ENCODE assay signal across 9 mouse cellular contexts in genomic region chr6:106800227-106800557, GRCm38 (mm10). TPM values are rescaled to one million over a fixed set of nuclear protein-coding genes. Genes with fewer than 3 reads are reported as not detected.
DNase-seq lines count a peak whose midpoint lies in the region; ATAC-seq and TF ChIP-seq lines count a peak whose summit lies in the region.
"Had no signal": no experiment of that assay in that cellular context is flagged by ENCODE, and none has a peak within 500 bp of the region (broad histone marks: within the 10 kb centered on the region; RNA-seq: fewer than 3 reads in every experiment).

No protein-coding gene starts in this region.

- no peaks in the 10 kb centered on the region for H3K27me3 ChIP-seq in kidney, adult 2 months (replicated peaks; ENCODE audit: control insufficient read depth, insufficient read depth, low read length)
- H3K27me3 ChIP-seq in embryonic facial prominence, embryonic 10.5 days (replicated peaks; ENCODE audit: low read depth, poor library complexity, severe bottlenecking): no peaks in the 10 kb centered on the region
- H3K27me3 ChIP-seq in hindbrain, embryonic 14.5 days (ENCODE audit: control insufficient read depth, insufficient read depth, low read length): no peaks in the 10 kb centered on the region
- no peaks in the 10 kb centered on the region for H3K27me3 ChIP-seq in midbrain, embryonic 13.5 days

- WGBS in kidney, adult 2 months: 53% methylated on average over 5 of the region's 5 CpGs
- WGBS in embryonic facial prominence, embryonic 10.5 days: 57% methylated on average over 5 of the region's 5 CpGs
- 59% methylated on average over 5 of the region's 5 CpGs for WGBS in hindbrain, embryonic 14.5 days
- WGBS in midbrain, embryonic 13.5 days: 60% methylated on average over 5 of the region's 5 CpGs

- TF ChIP-seq CTCF in kidney, adult 2 months (conservative IDR thresholded peaks at IDR 0.05; ENCODE audit: insufficient read depth, insufficient read length, low read depth, low read length): no peak

- H3K9me3 ChIP-seq in embryonic facial prominence, embryonic 10.5 days: no peaks in the 10 kb centered on the region
- H3K9me3 ChIP-seq in hindbrain, embryonic 14.5 days (ENCODE audit: control insufficient read depth, low read length): no peaks in the 10 kb centered on the region
- H3K9me3 ChIP-seq in midbrain, embryonic 13.5 days: no peaks in the 10 kb centered on the region

- intact Hi-C loops in gastrocnemius, postnatal 36 days (cut with DNase I): loop anchor here (10.0 kb wide), 1 partner anchor 1255 kb away; no protein-coding TSS in a partner anchor

- 0 out of 2 replicates have a peak overlapping the region, but pooled peaks have one; percentile 66 for H3K9ac ChIP-seq in hindbrain, embryonic 14.5 days
- no peak overlapping the region for H3K9ac ChIP-seq in midbrain, embryonic 13.5 days (replicated peaks)

- DNase-seq in kidney, adult 2 months: no peak
- DNase-seq in kidney, postnatal 14 days: no peak
- DNase-seq in embryonic facial prominence, embryonic 10.5 days (ENCODE audit: low spot score): no peak
- no peak for DNase-seq in hindbrain, embryonic 14.5 days (ENCODE audit: low spot score)
- DNase-seq in thymus, postnatal 0 days (ENCODE audit: low spot score): no peak
- no peak for DNase-seq in gastrocnemius, postnatal 36 days
- DNase-seq in frontal cortex, postnatal 14 days (ENCODE audit: low spot score in 2 of 2): no peak

- H3K36me3 ChIP-seq in kidney, adult 2 months (ENCODE audit: control insufficient read depth, insufficient read depth, low read length): no peaks in the 10 kb centered on the region
- H3K36me3 ChIP-seq in embryonic facial prominence, embryonic 10.5 days (replicated peaks): no peaks in the 10 kb centered on the region; the same call in 1 of the 2 replicates
- peaks cover 7% of the 10 kb centered on the region; the same call in 1 of the 2 replicates for H3K36me3 ChIP-seq in hindbrain, embryonic 14.5 days (replicated peaks; ENCODE audit: control insufficient read depth, insufficient read depth)
- H3K36me3 ChIP-seq in midbrain, embryonic 13.5 days: peaks cover 2% of the 10 kb centered on the region; the same call in 1 of the 2 replicates

- peak; percentile 2 for TF ChIP-seq POLR2A in kidney, adult 2 months (IDR thresholded peaks at IDR 0.05; ENCODE audit: low read depth, low read length)

- peaks cover 5% of the 10 kb centered on the region; the same call in 1 of the 2 replicates for H3K4me1 ChIP-seq in kidney, adult 2 months (ENCODE audit: control insufficient read depth, insufficient read depth, low read length)
- H3K4me1 ChIP-seq in embryonic facial prominence, embryonic 10.5 days: peaks cover 11% of the 10 kb centered on the region
- H3K4me1 ChIP-seq in hindbrain, embryonic 14.5 days (replicated peaks; ENCODE audit: control insufficient read depth, insufficient read depth, low read length): peaks cover 12% of the 10 kb centered on the region
- H3K4me1 ChIP-seq in midbrain, embryonic 13.5 days (replicated peaks): peaks cover 17% of the 10 kb centered on the region

- peak overlapping the region; percentile 79 for H3K4me2 ChIP-seq in hindbrain, embryonic 14.5 days (replicated peaks)
- H3K4me2 ChIP-seq in midbrain, embryonic 13.5 days (replicated peaks): peak overlapping the region; percentile 96; the same call in 1 of the 2 replicates

- no peak overlapping the region for H3K27ac ChIP-seq in kidney, adult 2 months (ENCODE audit: insufficient read depth, low read depth, low read length)
- H3K27ac ChIP-seq in embryonic facial prominence, embryonic 10.5 days (replicated peaks): 0 out of 2 replicates have a peak overlapping the region, but pooled peaks have one; percentile 79
- no peak overlapping the region for H3K27ac ChIP-seq in hindbrain, embryonic 14.5 days
- H3K27ac ChIP-seq in midbrain, embryonic 13.5 days: no peak overlapping the region

- no peak for ATAC-seq in hindbrain, embryonic 14.5 days (ENCODE audit: low FRiP score)
- no peak for ATAC-seq in midbrain, embryonic 13.5 days

- peak overlapping the region; percentile 27; the same call in 1 of the 2 replicates for H3K4me3 ChIP-seq in kidney, adult 2 months (ENCODE audit: insufficient read depth, low read depth, low read length)
- peak overlapping the region; percentile 80 for H3K4me3 ChIP-seq in embryonic facial prominence, embryonic 10.5 days
- H3K4me3 ChIP-seq in hindbrain, embryonic 14.5 days (replicated peaks; ENCODE audit: low read length): peak overlapping the region; percentile 75
- H3K4me3 ChIP-seq in midbrain, embryonic 13.5 days (replicated peaks): peak overlapping the region; percentile 92; the same call in 1 of the 2 replicates

RNA-seq across cellular contexts. Expression of gene Crbn, which starts 0.3 kb away (rescaled TPM):
- polyA plus RNA-seq in kidney, adult 2 months (2012; rRNA removed): 14.0 and 17.7 TPM in 2 replicates
- polyA plus RNA-seq in embryonic facial prominence, embryonic 10.5 days (2016; fragmentation: Nextera tagmentation; extraction: Ambion mirVana): 40.9 and 43.0 TPM in 2 replicates
- polyA plus RNA-seq in hindbrain, embryonic 14.5 days (2014; fragmentation: Nextera tagmentation; extraction: Ambion mirVana): 64.7 and 66.9 TPM in 2 replicates
- 59.4 and 64.7 TPM in 2 replicates for polyA plus RNA-seq in midbrain, embryonic 13.5 days (2015; fragmentation: Nextera tagmentation; extraction: Ambion mirVana)
- polyA plus RNA-seq in thymus, postnatal 0 days (2015; fragmentation: Nextera tagmentation; extraction: Ambion mirVana): 66.4 and 69.5 TPM in 2 replicates
- 10 to 100 TPM; 40.3 to 45.1 TPM for total RNA-seq in gastrocnemius, postnatal 36 days (2021)

RNA-seq across cellular contexts. Expression of gene Trnt1, which starts 31.3 kb away (rescaled TPM):
- 6.9 and 9.4 TPM in 2 replicates for polyA plus RNA-seq in kidney, adult 2 months (2012; rRNA removed)
- 65.1 and 69.9 TPM in 2 replicates for polyA plus RNA-seq in embryonic facial prominence, embryonic 10.5 days (2016; fragmentation: Nextera tagmentation; extraction: Ambion mirVana)
- polyA plus RNA-seq in hindbrain, embryonic 14.5 days (2014; fragmentation: Nextera tagmentation; extraction: Ambion mirVana): 63.5 and 67.9 TPM in 2 replicates
- 67.1 and 68.5 TPM in 2 replicates for polyA plus RNA-seq in midbrain, embryonic 13.5 days (2015; fragmentation: Nextera tagmentation; extraction: Ambion mirVana)
- 77.0 and 79.9 TPM in 2 replicates for polyA plus RNA-seq in thymus, postnatal 0 days (2015; fragmentation: Nextera tagmentation; extraction: Ambion mirVana)
- total RNA-seq in gastrocnemius, postnatal 36 days (2021): 10 to 100 TPM; 19.1 to 24.5 TPM

RNA-seq across cellular contexts. Expression of gene Il5ra, which starts 51.4 kb away (rescaled TPM):
- 0.37 and 0.94 TPM in 2 replicates for polyA plus RNA-seq in kidney, adult 2 months (2012; rRNA removed)
- not detected in 2 replicates for polyA plus RNA-seq in embryonic facial prominence, embryonic 10.5 days (2016; fragmentation: Nextera tagmentation; extraction: Ambion mirVana)
- not detected in 2 replicates for polyA plus RNA-seq in hindbrain, embryonic 14.5 days (2014; fragmentation: Nextera tagmentation; extraction: Ambion mirVana)
- polyA plus RNA-seq in midbrain, embryonic 13.5 days (2015; fragmentation: Nextera tagmentation; extraction: Ambion mirVana): 0.12 TPM in 1 of 2 replicates, not detected in the other
- polyA plus RNA-seq in thymus, postnatal 0 days (2015; fragmentation: Nextera tagmentation; extraction: Ambion mirVana): 0.89 and 1.2 TPM in 2 replicates
- total RNA-seq in gastrocnemius, postnatal 36 days (2021): not detected
- total RNA-seq: layer of hippocampus, adult 8-10 months had no signal

Comparison
In these comparisons a context has a peak if more than half of its experiments do, and no peak if none do; other contexts are left out.
1. H3K4me3 ChIP-seq: peak in every context shown above with its lines; median percentile 92 in midbrain, embryonic 13.5 days; 80 in embryonic facial prominence, embryonic 10.5 days; 75 in hindbrain, embryonic 14.5 days; 27 in kidney, adult 2 months.